Mouse (Mus musculus): ENCODE measurements around the gene Dhrs9. TPM values are rescaled to one million over a fixed set of nuclear protein-coding genes. Genes with fewer than 3 reads are reported as not detected.

Dhrs9 gene
- polyA plus RNA-seq, 1 experiment from 2014 or later = 0.10 TPM

DNA sequence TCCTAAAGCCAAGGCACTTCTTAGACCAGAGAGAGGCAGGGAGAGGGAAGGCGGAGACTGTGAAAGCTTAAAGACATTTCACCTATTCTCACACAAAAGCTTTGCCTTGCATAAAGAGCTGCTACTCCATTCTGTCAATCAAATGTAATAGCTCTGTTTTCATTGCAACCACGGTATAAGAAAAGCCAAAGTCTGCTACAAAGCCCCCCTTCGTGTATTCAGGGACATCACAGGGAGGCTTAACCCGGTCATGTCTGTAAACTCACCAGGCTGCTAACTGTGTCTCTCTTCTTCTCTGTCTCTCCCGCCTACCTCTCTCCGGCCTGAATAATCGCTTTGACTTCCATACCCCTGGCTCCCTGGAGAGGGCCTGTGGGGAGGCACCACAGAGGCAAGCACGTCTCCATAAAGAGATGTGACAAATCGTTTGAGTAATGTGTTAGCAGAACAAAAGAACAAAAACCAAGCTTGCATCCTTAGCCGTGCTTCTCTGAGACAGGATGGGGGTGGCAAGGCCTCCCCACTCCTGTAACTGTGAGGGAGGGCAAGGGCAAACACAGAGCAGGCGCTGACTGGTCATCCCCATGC lies 38.1 kb downstream of the Dhrs9 start:
- Histone ChIP-seq H3K27ac (no peak overlapping the region), H3K36me3 (no peaks in the 10 kb centered on the region), H3K4me1 (replicated peaks) (no peaks in the 10 kb centered on the region), H3K9me3 (replicated peaks) (no peaks in the 10 kb centered on the region), H3K4me2 (no peak overlapping the region), H3K27me3 (no peaks in the 10 kb centered on the region), H3K4me3 (replicated peaks) (no peak overlapping the region), H3K9ac (no peak overlapping the region)
- WGBS (ENCODE audit: insufficient replicate concordance) = 29% methylated on average over 11 of the region's 11 CpGs
- ATAC-seq (ENCODE audit: low read depth) = no peak
- DNase-seq = no peak

DNA sequence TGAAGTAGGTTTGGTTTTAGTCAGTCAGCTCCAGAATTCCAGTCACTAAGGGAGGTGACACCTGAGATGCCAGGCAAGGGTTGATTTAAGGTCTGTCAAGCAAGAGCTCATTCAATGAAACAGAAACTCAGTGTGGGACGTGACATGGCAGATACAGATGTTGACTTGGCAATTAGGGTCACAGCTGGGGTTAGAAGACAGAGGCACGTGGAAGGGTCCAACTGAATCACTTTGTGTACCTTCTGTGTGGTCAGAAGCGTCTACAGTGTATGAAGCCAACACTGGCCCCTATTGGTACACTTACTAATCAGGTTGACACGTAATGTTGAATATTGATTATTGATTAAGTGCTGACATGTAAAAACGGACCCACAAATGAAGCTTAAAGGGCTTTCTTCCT lies 44.6 kb downstream of the Dhrs9 start:
- Histone ChIP-seq H3K27me3 (no peaks in the 10 kb centered on the region), H3K4me1 (replicated peaks) (no peaks in the 10 kb centered on the region), H3K36me3 (no peaks in the 10 kb centered on the region), H3K27ac (no peak overlapping the region), H3K9ac (no peak overlapping the region), H3K9me3 (replicated peaks) (no peaks in the 10 kb centered on the region), H3K4me3 (replicated peaks) (no peak overlapping the region), H3K4me2 (no peak overlapping the region)
- ATAC-seq (ENCODE audit: low read depth) (no peak), DNase-seq (no peak)
- 46% methylated on average over 5 of the region's 5 CpGs for WGBS (ENCODE audit: insufficient replicate concordance)

DNA sequence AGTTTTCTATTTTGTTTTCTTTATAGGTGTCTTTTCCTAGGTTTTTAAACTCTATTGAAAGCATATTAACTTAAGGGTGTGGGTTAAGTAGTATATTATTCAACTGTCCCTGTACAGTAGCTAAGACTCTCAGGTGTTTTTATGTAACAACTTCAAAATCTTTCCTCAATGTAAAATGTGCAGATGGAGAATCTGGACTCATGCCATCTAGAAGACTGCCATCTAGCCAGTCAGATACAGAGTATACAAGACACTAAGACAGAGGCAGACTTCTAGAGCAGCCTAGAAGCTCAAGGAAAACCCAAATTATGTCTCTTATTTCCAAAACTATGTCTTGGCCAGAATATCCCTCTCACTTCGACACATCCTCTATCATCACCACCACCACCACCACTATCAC lies 45.8 kb downstream of the Dhrs9 start:
- H3K9me3 ChIP-seq (replicated peaks) = no peaks in the 10 kb centered on the region
- no peaks in the 10 kb centered on the region for H3K27me3 ChIP-seq
- no peak overlapping the region for H3K9ac ChIP-seq
- ATAC-seq (ENCODE audit: low read depth) (no peak), DNase-seq (no peak)
- H3K36me3 ChIP-seq = no peaks in the 10 kb centered on the region
- H3K4me1 ChIP-seq (replicated peaks) = no peaks in the 10 kb centered on the region
- no peak overlapping the region for H3K4me2 ChIP-seq
- no peak overlapping the region for H3K27ac ChIP-seq
- no peak overlapping the region for H3K4me3 ChIP-seq (replicated peaks)
- 45% methylated on average over 1 of the region's 1 CpGs for WGBS (ENCODE audit: insufficient replicate concordance)

DNA sequence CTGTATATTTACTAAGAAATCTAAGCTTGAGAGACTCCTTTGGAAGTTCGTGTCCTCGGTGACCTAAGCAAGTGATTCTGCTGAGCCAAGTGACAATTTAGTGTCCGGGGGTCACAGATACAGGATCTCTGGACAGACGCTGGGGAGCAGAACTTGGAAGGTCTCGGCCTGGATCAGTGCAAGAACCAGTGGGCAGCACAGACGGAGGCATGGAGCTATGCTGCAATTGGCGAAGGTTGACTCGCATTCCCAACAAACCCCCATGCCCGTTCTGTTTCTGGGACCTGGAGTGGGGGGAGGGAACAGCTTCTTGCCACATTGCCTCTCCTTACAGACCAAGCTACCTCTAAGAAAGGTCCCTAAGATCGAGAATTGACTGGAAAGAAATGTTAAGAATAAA lies 46.9 kb downstream of the Dhrs9 start:
- Histone ChIP-seq H3K36me3 (no peaks in the 10 kb centered on the region), H3K4me1 (replicated peaks) (no peaks in the 10 kb centered on the region), H3K4me2 (no peak overlapping the region), H3K4me3 (replicated peaks) (no peak overlapping the region), H3K27me3 (no peaks in the 10 kb centered on the region), H3K27ac (no peak overlapping the region), H3K9me3 (replicated peaks) (no peaks in the 10 kb centered on the region), H3K9ac (no peak overlapping the region)
- WGBS (ENCODE audit: insufficient replicate concordance) = 69% methylated on average over 10 of the region's 10 CpGs
- no peak for ATAC-seq (ENCODE audit: low read depth)
- DNase-seq = no peak

DNA sequence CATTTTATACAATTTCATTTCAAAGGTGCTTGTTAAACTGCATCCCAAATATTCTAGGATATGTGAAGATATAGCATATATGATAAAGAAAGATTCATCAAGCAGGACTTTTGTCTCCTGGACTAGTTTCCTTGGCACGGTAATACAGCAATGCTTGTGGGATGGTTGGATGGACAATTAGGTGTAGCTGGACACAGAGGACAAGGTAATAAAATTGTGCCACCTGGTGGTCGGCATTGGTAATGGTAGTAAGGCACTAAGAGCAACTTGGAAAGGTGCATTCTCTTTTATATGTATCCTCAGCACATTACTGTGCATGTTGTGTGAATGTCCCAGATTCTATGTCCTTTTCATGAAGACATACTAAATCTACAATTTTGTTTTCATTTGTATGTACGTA lies 47.9 kb downstream of the Dhrs9 start:
- no peak for ATAC-seq (ENCODE audit: low read depth)
- H3K9me3 ChIP-seq (replicated peaks) = no peaks in the 10 kb centered on the region
- no peaks in the 10 kb centered on the region for H3K36me3 ChIP-seq
- no peaks in the 10 kb centered on the region for H3K27me3 ChIP-seq
- 29% methylated on average over 3 of the region's 3 CpGs for WGBS (ENCODE audit: insufficient replicate concordance)
- no peak overlapping the region for H3K9ac ChIP-seq
- H3K27ac ChIP-seq = no peak overlapping the region
- DNase-seq = peak; percentile 8
- H3K4me2 ChIP-seq = no peak overlapping the region
- H3K4me1 ChIP-seq (replicated peaks) = no peaks in the 10 kb centered on the region
- no peak overlapping the region for H3K4me3 ChIP-seq (replicated peaks)

- no peaks in the 10 kb centered on the region for H3K36me3 ChIP-seq
- H3K9ac ChIP-seq = no peak overlapping the region
- no peaks in the 10 kb centered on the region for H3K27me3 ChIP-seq
- ATAC-seq (ENCODE audit: low read depth) = no peak
- WGBS (ENCODE audit: insufficient replicate concordance) = 28% methylated on average over 3 of the region's 3 CpGs
- H3K4me2 ChIP-seq = no peak overlapping the region
- no peak overlapping the region for H3K27ac ChIP-seq
- DNase-seq = no peak
- H3K4me3 ChIP-seq (replicated peaks) = no peak overlapping the region
- no peaks in the 10 kb centered on the region for H3K4me1 ChIP-seq (replicated peaks)
- H3K9me3 ChIP-seq (replicated peaks) = no peaks in the 10 kb centered on the region
Observed at GRCm38 (mm10) chr2:69441656-69442055, 61.4 kb downstream of the Dhrs9 start.

DNA sequence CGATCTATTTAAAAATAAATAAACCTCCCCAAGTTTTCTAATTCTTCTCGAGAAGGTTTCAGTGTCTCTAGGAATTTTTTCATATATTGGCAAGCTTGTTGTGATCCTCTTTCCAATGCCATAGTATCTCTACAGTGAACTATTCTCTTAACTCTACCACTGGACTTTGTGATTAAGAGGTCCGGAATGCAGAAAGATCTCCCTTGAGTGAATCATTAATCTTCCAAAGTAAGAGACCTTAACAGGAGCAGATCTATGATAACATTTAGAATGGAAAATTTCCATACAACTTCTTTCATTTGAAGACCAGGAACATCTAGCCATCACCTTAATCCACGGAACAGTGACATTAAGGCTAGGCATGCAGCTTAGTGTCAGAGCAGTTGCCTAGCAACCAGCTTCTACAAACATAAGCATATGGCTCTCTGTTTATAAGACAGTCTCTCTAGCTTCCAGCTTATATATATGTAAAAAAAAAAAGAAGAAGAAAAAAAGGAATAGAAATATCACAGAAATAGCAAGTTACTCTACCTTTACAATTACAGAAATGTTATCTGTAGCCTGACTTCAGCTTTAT lies 65.7 kb downstream of the Dhrs9 start:
- no peak for ATAC-seq (ENCODE audit: low read depth)
- H3K9me3 ChIP-seq (replicated peaks) = no peaks in the 10 kb centered on the region
- H3K36me3 ChIP-seq = no peaks in the 10 kb centered on the region
- no peaks in the 10 kb centered on the region for H3K4me1 ChIP-seq (replicated peaks)
- no peak overlapping the region for H3K4me3 ChIP-seq (replicated peaks)
- no peaks in the 10 kb centered on the region for H3K27me3 ChIP-seq
- no peak overlapping the region for H3K9ac ChIP-seq
- WGBS (ENCODE audit: insufficient replicate concordance) = 63% methylated on average over 4 of the region's 4 CpGs
- no peak for DNase-seq
- no peak overlapping the region for H3K27ac ChIP-seq
- no peak overlapping the region for H3K4me2 ChIP-seq

- Histone ChIP-seq H3K27me3 (no peaks in the 10 kb centered on the region), H3K9me3 (replicated peaks) (no peaks in the 10 kb centered on the region), H3K4me3 (replicated peaks) (no peak overlapping the region), H3K4me1 (replicated peaks) (no peaks in the 10 kb centered on the region), H3K27ac (no peak overlapping the region), H3K4me2 (no peak overlapping the region), H3K9ac (no peak overlapping the region), H3K36me3 (no peaks in the 10 kb centered on the region)
- DNase-seq = no peak
- WGBS (ENCODE audit: insufficient replicate concordance) = 66% methylated on average over 4 of the region's 4 CpGs
- no peak for ATAC-seq (ENCODE audit: low read depth)
Observed at GRCm38 (mm10) chr2:69448581-69448980, 68.3 kb downstream of the Dhrs9 start.

GRCm38 (mm10) chr2:69451128-69451527 lies 70.9 kb downstream of the Dhrs9 start:
- Histone ChIP-seq H3K27me3 (no peaks in the 10 kb centered on the region), H3K4me3 (replicated peaks) (no peak overlapping the region), H3K4me1 (replicated peaks) (no peaks in the 10 kb centered on the region), H3K27ac (no peak overlapping the region), H3K9ac (no peak overlapping the region), H3K4me2 (no peak overlapping the region), H3K9me3 (replicated peaks) (no peaks in the 10 kb centered on the region), H3K36me3 (no peaks in the 10 kb centered on the region)
- 70% methylated on average over 5 of the region's 5 CpGs for WGBS (ENCODE audit: insufficient replicate concordance)
- DNase-seq (no peak), ATAC-seq (ENCODE audit: low read depth) (no peak)

Other genes starting within 250 kb of the Dhrs9 start
- gene Nostrin, start 244.6 kb upstream of the Dhrs9 start, polyA plus RNA-seq (2015; fragmentation: Nextera tagmentation; extraction: Ambion mirVana) = 9.2 and 12.1 TPM in 2 replicates
- gene Spc25, start 174.3 kb upstream of the Dhrs9 start, polyA plus RNA-seq (2015; fragmentation: Nextera tagmentation; extraction: Ambion mirVana) = 149 and 180 TPM in 2 replicates
- not detected in 2 replicates for gene G6pc2, start 169.4 kb upstream of the Dhrs9 start, polyA plus RNA-seq (2015; fragmentation: Nextera tagmentation; extraction: Ambion mirVana)
- 2.3 and 3.0 TPM in 2 replicates for gene Abcb11, start 37.8 kb upstream of the Dhrs9 start, polyA plus RNA-seq (2015; fragmentation: Nextera tagmentation; extraction: Ambion mirVana)
- 0.06 and 0.09 TPM in 2 replicates for gene Lrp2, start 205.6 kb downstream of the Dhrs9 start, polyA plus RNA-seq (2015; fragmentation: Nextera tagmentation; extraction: Ambion mirVana)

Measured in liver, embryonic 13.5 days (tissue).